Mouse (Mus musculus): ENCODE measurements at regions not wholly inside any gene's neighbourhood (a gene's known extent, or its start where the extent isn't known, plus 50 kb on each side); places are given as distances from the start of the nearest gene placed in this dataset.
A peak's percentile ranks its signal among the peaks of the same experiment; 100 is the strongest.

- DNase-seq: no peak
These were observed 252.9 kb upstream of the Daam1 start for GRCm38 (mm10) chr12:71578006-71578405.

GRCm38 (mm10) chr12:71578912-71579311 lies 252.0 kb upstream of the Daam1 start:
- no peak for DNase-seq

- no peak for DNase-seq
These were observed 250.2 kb upstream of the Daam1 start for GRCm38 (mm10) chr12:71580532-71581290.

- DNase-seq: no peak
These were observed 246.3 kb upstream of the Daam1 start for GRCm38 (mm10) chr12:71584618-71585017.

GRCm38 (mm10) chr12:71598641-71599040 lies 232.2 kb upstream of the Daam1 start:
- DNase-seq: no peak

GRCm38 (mm10) chr12:71601091-71601690 lies 229.7 kb upstream of the Daam1 start:
- no peak for DNase-seq

- no peak for DNase-seq
These were observed 227.7 kb upstream of the Daam1 start for GRCm38 (mm10) chr12:71603136-71603535.

- no peak for DNase-seq
These were observed 224.5 kb upstream of the Daam1 start for GRCm38 (mm10) chr12:71606366-71606765.

- no peak for DNase-seq
These were observed 222.9 kb upstream of the Daam1 start for GRCm38 (mm10) chr12:71607966-71608365.

GRCm38 (mm10) chr12:71613326-71613725 lies 217.6 kb upstream of the Daam1 start:
- no peak for DNase-seq

- DNase-seq: no peak
These were observed 215.9 kb upstream of the Daam1 start for GRCm38 (mm10) chr12:71614945-71615344.

GRCm38 (mm10) chr12:71615383-71615782 lies 215.5 kb upstream of the Daam1 start:
- no peak for DNase-seq

GRCm38 (mm10) chr12:71616121-71616520 lies 214.8 kb upstream of the Daam1 start:
- no peak for DNase-seq

- no peak for DNase-seq
These were observed 212.4 kb upstream of the Daam1 start for GRCm38 (mm10) chr12:71618466-71618865.

- no peak for DNase-seq
These were observed 211.9 kb upstream of the Daam1 start for GRCm38 (mm10) chr12:71618956-71619355.

GRCm38 (mm10) chr12:71619561-71619960 lies 211.3 kb upstream of the Daam1 start:
- no peak for DNase-seq

- no peak for DNase-seq
These were observed 209.3 kb upstream of the Daam1 start for GRCm38 (mm10) chr12:71621542-71621941.

GRCm38 (mm10) chr12:71622761-71623160 lies 208.1 kb upstream of the Daam1 start:
- no peak for DNase-seq

- DNase-seq: no peak
These were observed 207.6 kb upstream of the Daam1 start for GRCm38 (mm10) chr12:71623271-71623670.

GRCm38 (mm10) chr12:71624076-71624475 lies 206.8 kb upstream of the Daam1 start:
- DNase-seq: peak; percentile 10

GRCm38 (mm10) chr12:71624676-71625075 lies 206.2 kb upstream of the Daam1 start:
- no peak for DNase-seq

GRCm38 (mm10) chr12:71625115-71625514 lies 205.8 kb upstream of the Daam1 start:
- no peak for DNase-seq

- no peak for DNase-seq
These were observed 204.1 kb upstream of the Daam1 start for GRCm38 (mm10) chr12:71626801-71627200.

All from right cerebral cortex, adult 18-20 months (tissue).